Mouse (Mus musculus): ENCODE data around the gene 3100002H09Rik. TPM values are rescaled to one million over a fixed set of nuclear protein-coding genes. Genes with fewer than 3 reads are reported as not detected.

The 3100002H09Rik gene
- 0.78 TPM in 1 of 2 replicates, not detected in the other for polyA plus RNA-seq (2011; ENCODE audit: insufficient read depth, insufficient read length, low read depth, missing spikeins)

GRCm38 (mm10) chr4:124610703-124611102 lies at the start of gene 3100002H09Rik:
Gene 3100002H09Rik (minus strand): TSS chr4:124610803.
- no peaks in the 10 kb centered on the region for H3K9me3 ChIP-seq (replicated peaks; ENCODE audit: control insufficient read depth, insufficient read depth, low read length, poor library complexity, severe bottlenecking)
- no peaks in the 10 kb centered on the region for H3K36me3 ChIP-seq (ENCODE audit: control insufficient read depth, insufficient read depth, low read length, poor library complexity, severe bottlenecking)
- H3K4me1 ChIP-seq (ENCODE audit: control insufficient read depth, insufficient read depth, low read length), result peaks cover 12% of the 10 kb centered on the region
- no peak within 1 kb of the TSS for H3K4me3 ChIP-seq (ENCODE audit: low read depth, low read length)
- no peak within 1 kb of the TSS for H3K9ac ChIP-seq (ENCODE audit: low read depth, poor library complexity, severe bottlenecking)
- H3K27ac ChIP-seq (ENCODE audit: insufficient read depth, low read length), result no peak within 1 kb of the TSS
- no peaks in the 10 kb centered on the region for H3K27me3 ChIP-seq (ENCODE audit: control insufficient read depth, insufficient read depth, low read length, poor library complexity, severe bottlenecking)
- TF ChIP-seq CTCF (IDR thresholded peaks at IDR 0.05; ENCODE audit: low read depth, low read length) (no peak), POLR2A (IDR thresholded peaks at IDR 0.05; ENCODE audit: insufficient read depth, low read length) (no peak), EP300 (IDR thresholded peaks at IDR 0.05; ENCODE audit: insufficient read depth, low read depth, low read length) (no peak)

GRCm38 (mm10) chr4:124659251-124660217 lies 48.9 kb upstream of the 3100002H09Rik start:
- peak overlapping the region; percentile 59 for H3K4me3 ChIP-seq (ENCODE audit: low read depth, low read length)
- no peaks in the 10 kb centered on the region for H3K4me1 ChIP-seq (ENCODE audit: control insufficient read depth, insufficient read depth, low read length)
- peak overlapping the region; percentile 72 for H3K9ac ChIP-seq (ENCODE audit: low read depth, poor library complexity, severe bottlenecking)

GRCm38 (mm10) chr4:124658412-124658851 lies 47.8 kb upstream of the 3100002H09Rik start:
- H3K9ac ChIP-seq (ENCODE audit: low read depth, poor library complexity, severe bottlenecking), result peak overlapping the region; percentile 90
- no peak for TF ChIP-seq CTCF (IDR thresholded peaks at IDR 0.05; ENCODE audit: low read depth, low read length)
- no peak for TF ChIP-seq POLR2A (IDR thresholded peaks at IDR 0.05; ENCODE audit: insufficient read depth, low read length)
- no peak for TF ChIP-seq EP300 (IDR thresholded peaks at IDR 0.05; ENCODE audit: insufficient read depth, low read depth, low read length)
- no peak overlapping the region for H3K27ac ChIP-seq (ENCODE audit: insufficient read depth, low read length)
- H3K4me3 ChIP-seq (ENCODE audit: low read depth, low read length), result peak overlapping the region; percentile 57
- no peaks in the 10 kb centered on the region for H3K4me1 ChIP-seq (ENCODE audit: control insufficient read depth, insufficient read depth, low read length)
- H3K9me3 ChIP-seq (replicated peaks; ENCODE audit: control insufficient read depth, insufficient read depth, low read length, poor library complexity, severe bottlenecking), result no peaks in the 10 kb centered on the region
- H3K27me3 ChIP-seq (ENCODE audit: control insufficient read depth, insufficient read depth, low read length, poor library complexity, severe bottlenecking), result peaks cover 16% of the 10 kb centered on the region
- 0 out of 2 replicates have a peak, but pooled peaks cover 3% of the 10 kb centered on the region for H3K36me3 ChIP-seq (ENCODE audit: control insufficient read depth, insufficient read depth, low read length, poor library complexity, severe bottlenecking)

More at GRCm38 (mm10) chr4:124659251-124660217, 48.9 kb upstream of the 3100002H09Rik start:
- Histone ChIP-seq H3K9me3 (replicated peaks; ENCODE audit: control insufficient read depth, insufficient read depth, low read length, poor library complexity, severe bottlenecking) (no peaks in the 10 kb centered on the region), H3K27ac (ENCODE audit: insufficient read depth, low read length) (no peak overlapping the region), H3K36me3 (ENCODE audit: control insufficient read depth, insufficient read depth, low read length, poor library complexity, severe bottlenecking) (0 out of 2 replicates have a peak, but pooled peaks cover 3% of the 10 kb centered on the region), H3K27me3 (ENCODE audit: control insufficient read depth, insufficient read depth, low read length, poor library complexity, severe bottlenecking) (peaks cover 16% of the 10 kb centered on the region)
- TF ChIP-seq EP300 (IDR thresholded peaks at IDR 0.05; ENCODE audit: insufficient read depth, low read depth, low read length), result no peak
- TF ChIP-seq CTCF (IDR thresholded peaks at IDR 0.05; ENCODE audit: low read depth, low read length), result no peak
- TF ChIP-seq POLR2A (IDR thresholded peaks at IDR 0.05; ENCODE audit: insufficient read depth, low read length), result no peak

- Histone ChIP-seq H3K27ac (ENCODE audit: insufficient read depth, low read length) (no peak overlapping the region), H3K4me3 (ENCODE audit: low read depth, low read length) (peak overlapping the region; percentile 57), H3K27me3 (ENCODE audit: control insufficient read depth, insufficient read depth, low read length, poor library complexity, severe bottlenecking) (peaks cover 16% of the 10 kb centered on the region), H3K36me3 (ENCODE audit: control insufficient read depth, insufficient read depth, low read length, poor library complexity, severe bottlenecking) (0 out of 2 replicates have a peak, but pooled peaks cover 3% of the 10 kb centered on the region), H3K9me3 (replicated peaks; ENCODE audit: control insufficient read depth, insufficient read depth, low read length, poor library complexity, severe bottlenecking) (no peaks in the 10 kb centered on the region), H3K4me1 (ENCODE audit: control insufficient read depth, insufficient read depth, low read length) (no peaks in the 10 kb centered on the region), H3K9ac (ENCODE audit: low read depth, poor library complexity, severe bottlenecking) (peak overlapping the region; percentile 90)
- no peak for TF ChIP-seq POLR2A (IDR thresholded peaks at IDR 0.05; ENCODE audit: insufficient read depth, low read length)
Observed at GRCm38 (mm10) chr4:124657781-124658180, 47.2 kb upstream of the 3100002H09Rik start.

GRCm38 (mm10) chr4:124656854-124657650 lies 46.4 kb upstream of the 3100002H09Rik start:
- TF ChIP-seq EP300 (IDR thresholded peaks at IDR 0.05; ENCODE audit: insufficient read depth, low read depth, low read length) (no peak), POLR2A (IDR thresholded peaks at IDR 0.05; ENCODE audit: insufficient read depth, low read length) (no peak)
- Histone ChIP-seq H3K4me1 (ENCODE audit: control insufficient read depth, insufficient read depth, low read length) (peaks cover 4% of the 10 kb centered on the region), H3K27ac (ENCODE audit: insufficient read depth, low read length) (no peak overlapping the region)

More at GRCm38 (mm10) chr4:124656854-124657650, 46.4 kb upstream of the 3100002H09Rik start:
- peaks cover 16% of the 10 kb centered on the region for H3K27me3 ChIP-seq (ENCODE audit: control insufficient read depth, insufficient read depth, low read length, poor library complexity, severe bottlenecking)
- H3K4me3 ChIP-seq (ENCODE audit: low read depth, low read length), result peak overlapping the region; percentile 83
- H3K9me3 ChIP-seq (replicated peaks; ENCODE audit: control insufficient read depth, insufficient read depth, low read length, poor library complexity, severe bottlenecking), result no peaks in the 10 kb centered on the region
- peak overlapping the region; percentile 90 for H3K9ac ChIP-seq (ENCODE audit: low read depth, poor library complexity, severe bottlenecking)
- H3K36me3 ChIP-seq (ENCODE audit: control insufficient read depth, insufficient read depth, low read length, poor library complexity, severe bottlenecking), result 0 out of 2 replicates have a peak, but pooled peaks cover 3% of the 10 kb centered on the region
